Mouse (Mus musculus): ENCODE data around the gene Egln1. TPM values are rescaled to one million over a fixed set of nuclear protein-coding genes. Genes with fewer than 3 reads are reported as not detected.
A peak's percentile ranks its signal among the peaks of the same experiment; 100 is the strongest.

Gene Egln1
- polyA plus RNA-seq, 1 experiment: 59.4 TPM

GRCm38 (mm10) chr8:124948733-124949111 lies 402 bp downstream of the Egln1 start:
- H3K4me1 ChIP-seq (ENCODE audit: control insufficient read depth, insufficient read depth, low read length): peaks cover 7% of the 10 kb centered on the region
- H3K27ac ChIP-seq (ENCODE audit: insufficient read depth, low read length): peak overlapping the region; percentile 72; the same call in 1 of the 2 replicates
- H3K4me3 ChIP-seq (ENCODE audit: insufficient read depth, low read length): peak overlapping the region; percentile 96
- TF ChIP-seq POLR2A (IDR thresholded peaks at IDR 0.05; ENCODE audit: extremely low read depth, insufficient read depth, low read length) (peak; percentile 28; the same call in 1 of the 2 replicates), CTCF (IDR thresholded peaks at IDR 0.05; ENCODE audit: extremely low read depth, insufficient read depth, low read length) (no peak)

- Histone ChIP-seq H3K4me1 (ENCODE audit: control insufficient read depth, insufficient read depth, low read length) (peaks cover 7% of the 10 kb centered on the region), H3K4me3 (ENCODE audit: insufficient read depth, low read length) (peak overlapping the region; percentile 96), H3K27ac (ENCODE audit: insufficient read depth, low read length) (peak overlapping the region; percentile 72)
- TF ChIP-seq POLR2A (IDR thresholded peaks at IDR 0.05; ENCODE audit: extremely low read depth, insufficient read depth, low read length) (no peak), CTCF (IDR thresholded peaks at IDR 0.05; ENCODE audit: extremely low read depth, insufficient read depth, low read length) (no peak)
Observed at GRCm38 (mm10) chr8:124947865-124948732, 1.0 kb downstream of the Egln1 start.

DNA sequence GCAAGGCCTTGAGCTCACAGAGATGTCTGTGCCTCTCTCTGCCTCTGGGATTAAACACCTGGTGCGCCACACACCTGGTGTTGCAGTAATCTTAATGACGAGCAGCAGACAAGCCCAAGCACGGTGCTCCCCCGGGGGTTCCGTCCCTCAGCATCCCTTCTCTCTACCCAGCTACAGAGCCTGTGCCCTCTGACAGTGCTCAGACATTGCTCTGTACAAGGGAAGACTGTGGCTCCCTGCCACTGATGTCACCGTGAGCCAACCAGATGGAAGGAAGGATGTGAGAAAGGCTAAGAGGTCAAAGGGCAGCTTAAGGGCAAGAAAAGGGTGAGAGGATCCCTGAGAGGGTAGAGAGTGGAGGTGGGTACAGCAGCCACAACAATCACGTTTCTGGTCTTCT lies 4.7 kb downstream of the Egln1 start:
- no peak for TF ChIP-seq POLR2A (IDR thresholded peaks at IDR 0.05; ENCODE audit: extremely low read depth, insufficient read depth, low read length)
- TF ChIP-seq CTCF (IDR thresholded peaks at IDR 0.05; ENCODE audit: extremely low read depth, insufficient read depth, low read length): no peak
- no peak overlapping the region for H3K4me3 ChIP-seq (ENCODE audit: insufficient read depth, low read length)
- H3K4me1 ChIP-seq (ENCODE audit: control insufficient read depth, insufficient read depth, low read length): peaks cover 6% of the 10 kb centered on the region
- no peak overlapping the region for H3K27ac ChIP-seq (ENCODE audit: insufficient read depth, low read length)

DNA sequence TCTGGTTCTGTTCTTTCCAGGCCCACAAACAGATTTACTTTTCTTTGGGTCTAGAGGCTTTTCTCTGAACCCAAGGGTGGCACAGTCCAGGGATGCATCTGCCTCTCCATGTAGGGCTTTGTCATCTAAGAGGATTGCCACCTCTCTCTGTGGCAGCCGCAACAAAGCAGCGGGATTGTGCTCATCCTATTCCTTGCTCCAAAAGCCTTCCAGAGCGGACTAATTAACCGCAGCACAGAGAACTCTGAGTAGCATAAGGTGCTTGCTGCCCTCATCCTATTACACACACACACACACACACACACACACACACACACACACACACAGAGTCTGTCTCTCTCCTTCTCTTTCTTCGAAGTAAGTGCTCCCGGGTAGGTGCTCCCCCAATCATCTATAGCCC lies 5.3 kb downstream of the Egln1 start:
- no peak overlapping the region for H3K27ac ChIP-seq (ENCODE audit: insufficient read depth, low read length)
- no peak overlapping the region for H3K4me3 ChIP-seq (ENCODE audit: insufficient read depth, low read length)
- TF ChIP-seq POLR2A (IDR thresholded peaks at IDR 0.05; ENCODE audit: extremely low read depth, insufficient read depth, low read length): no peak
- no peak for TF ChIP-seq CTCF (IDR thresholded peaks at IDR 0.05; ENCODE audit: extremely low read depth, insufficient read depth, low read length)
- peaks cover 6% of the 10 kb centered on the region for H3K4me1 ChIP-seq (ENCODE audit: control insufficient read depth, insufficient read depth, low read length)

DNA sequence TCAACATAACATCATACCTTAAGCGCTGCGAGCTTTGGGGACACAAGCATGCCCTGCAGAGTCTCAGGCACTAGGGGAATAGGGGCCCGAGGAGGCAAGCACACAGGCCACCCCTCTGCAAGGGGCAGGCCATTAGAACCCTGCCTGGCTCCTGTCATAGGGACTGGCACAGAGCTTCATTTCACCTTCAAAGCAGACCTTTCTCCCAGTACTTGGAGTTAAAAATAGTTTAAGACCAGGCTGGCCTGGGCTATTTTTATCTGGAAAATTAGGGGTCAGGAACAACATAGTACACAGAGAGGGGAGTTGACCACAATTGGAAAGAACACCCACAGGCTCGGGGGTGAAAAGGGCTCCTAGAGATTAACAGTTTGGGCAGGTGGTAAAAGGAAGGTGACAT lies 11.8 kb downstream of the Egln1 start:
- TF ChIP-seq CTCF (IDR thresholded peaks at IDR 0.05; ENCODE audit: extremely low read depth, insufficient read depth, low read length) (no peak), POLR2A (IDR thresholded peaks at IDR 0.05; ENCODE audit: extremely low read depth, insufficient read depth, low read length) (no peak)
- Histone ChIP-seq H3K4me1 (ENCODE audit: control insufficient read depth, insufficient read depth, low read length) (peaks cover 2% of the 10 kb centered on the region; the same call in 1 of the 2 replicates), H3K4me3 (ENCODE audit: insufficient read depth, low read length) (no peak overlapping the region), H3K27ac (ENCODE audit: insufficient read depth, low read length) (no peak overlapping the region)

DNA sequence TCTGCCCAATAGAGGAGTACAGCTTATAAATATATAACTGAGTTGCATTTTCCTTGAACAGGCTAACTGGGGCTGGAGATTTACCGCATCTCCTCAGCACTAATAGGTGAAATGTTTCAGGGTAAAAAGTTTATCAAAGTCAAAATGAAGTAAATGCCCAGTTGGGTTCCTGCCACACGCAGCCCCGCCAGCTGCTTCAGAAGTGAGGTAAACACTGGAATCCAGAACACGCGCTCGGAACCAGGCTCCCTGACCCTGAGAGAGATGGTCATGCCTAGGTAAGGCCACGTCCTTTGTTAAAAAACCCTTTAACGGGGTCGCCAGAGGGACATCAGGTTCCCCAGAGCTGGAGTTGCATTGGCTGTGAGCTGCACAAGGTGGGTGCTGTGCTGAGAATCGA lies 12.4 kb downstream of the Egln1 start:
- H3K27ac ChIP-seq (ENCODE audit: insufficient read depth, low read length): no peak overlapping the region
- H3K4me3 ChIP-seq (ENCODE audit: insufficient read depth, low read length): no peak overlapping the region
- H3K4me1 ChIP-seq (ENCODE audit: control insufficient read depth, insufficient read depth, low read length): peaks cover 1% of the 10 kb centered on the region; the same call in 1 of the 2 replicates
- no peak for TF ChIP-seq POLR2A (IDR thresholded peaks at IDR 0.05; ENCODE audit: extremely low read depth, insufficient read depth, low read length)
- no peak for TF ChIP-seq CTCF (IDR thresholded peaks at IDR 0.05; ENCODE audit: extremely low read depth, insufficient read depth, low read length)

DNA sequence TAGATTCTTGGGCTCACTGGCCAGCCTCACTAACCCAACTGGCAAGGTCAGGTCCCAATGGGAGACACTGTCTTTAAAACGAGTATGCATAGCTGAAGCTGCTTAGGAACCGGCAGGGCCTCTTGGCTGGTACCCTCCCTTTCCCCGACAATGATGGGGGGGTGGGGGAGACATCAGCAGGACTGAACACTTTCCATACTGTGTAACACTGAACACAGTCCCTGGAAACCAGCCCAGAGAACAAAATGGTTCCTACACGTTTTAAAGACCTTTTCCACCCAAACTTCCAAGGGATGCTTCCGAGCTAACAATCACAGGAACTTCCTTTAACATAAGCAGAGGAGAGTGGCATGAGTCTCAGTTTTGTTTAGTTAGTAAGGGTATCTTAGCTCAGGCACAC lies 14.0 kb downstream of the Egln1 start:
- H3K4me1 ChIP-seq (ENCODE audit: control insufficient read depth, insufficient read depth, low read length): peaks cover 5% of the 10 kb centered on the region
- no peak overlapping the region for H3K4me3 ChIP-seq (ENCODE audit: insufficient read depth, low read length)
- no peak for TF ChIP-seq POLR2A (IDR thresholded peaks at IDR 0.05; ENCODE audit: extremely low read depth, insufficient read depth, low read length)
- TF ChIP-seq CTCF (IDR thresholded peaks at IDR 0.05; ENCODE audit: extremely low read depth, insufficient read depth, low read length): no peak
- H3K27ac ChIP-seq (ENCODE audit: insufficient read depth, low read length): no peak overlapping the region

- TF ChIP-seq POLR2A (IDR thresholded peaks at IDR 0.05; ENCODE audit: extremely low read depth, insufficient read depth, low read length): no peak
- no peak for TF ChIP-seq CTCF (IDR thresholded peaks at IDR 0.05; ENCODE audit: extremely low read depth, insufficient read depth, low read length)
- Histone ChIP-seq H3K4me1 (ENCODE audit: control insufficient read depth, insufficient read depth, low read length) (peaks cover 13% of the 10 kb centered on the region), H3K4me3 (ENCODE audit: insufficient read depth, low read length) (no peak overlapping the region), H3K27ac (ENCODE audit: insufficient read depth, low read length) (no peak overlapping the region)
Observed at GRCm38 (mm10) chr8:124932435-124932834, 16.7 kb downstream of the Egln1 start.

- H3K4me3 ChIP-seq (ENCODE audit: insufficient read depth, low read length): no peak overlapping the region
- no peak overlapping the region for H3K27ac ChIP-seq (ENCODE audit: insufficient read depth, low read length)
- peaks cover 20% of the 10 kb centered on the region for H3K4me1 ChIP-seq (ENCODE audit: control insufficient read depth, insufficient read depth, low read length)
- no peak for TF ChIP-seq CTCF (IDR thresholded peaks at IDR 0.05; ENCODE audit: extremely low read depth, insufficient read depth, low read length)
- no peak for TF ChIP-seq POLR2A (IDR thresholded peaks at IDR 0.05; ENCODE audit: extremely low read depth, insufficient read depth, low read length)
Observed at GRCm38 (mm10) chr8:124930649-124931048, 18.5 kb downstream of the Egln1 start.

GRCm38 (mm10) chr8:124930086-124930485 lies 19.0 kb downstream of the Egln1 start:
- peaks cover 22% of the 10 kb centered on the region for H3K4me1 ChIP-seq (ENCODE audit: control insufficient read depth, insufficient read depth, low read length)
- no peak overlapping the region for H3K4me3 ChIP-seq (ENCODE audit: insufficient read depth, low read length)
- no peak overlapping the region for H3K27ac ChIP-seq (ENCODE audit: insufficient read depth, low read length)
- TF ChIP-seq CTCF (IDR thresholded peaks at IDR 0.05; ENCODE audit: extremely low read depth, insufficient read depth, low read length) (no peak), POLR2A (IDR thresholded peaks at IDR 0.05; ENCODE audit: extremely low read depth, insufficient read depth, low read length) (no peak)

Measured in cortical plate, adult 2 months (tissue).